Mouse (Mus musculus) hindbrain, embryonic 10.5 days (tissue): ENCODE data around the gene St6galnac6. TPM values are rescaled to one million over a fixed set of nuclear protein-coding genes. Genes with fewer than 3 reads are reported as not detected.

Experiments
- DNase-seq: peaks from one replicate; pipeline ENCODE4 v3.0.0-alpha.2; 2017; ENCODE audit warnings: low spot score
- H3K27ac ChIP-seq: fragments of 300-500 bp; sonication (generic); 2 replicates; pipeline ENCODE4 v1.5.1; 2016; ENCODE audit warnings: mild to moderate bottlenecking, moderate library complexity
- H3K27me3 ChIP-seq: fragments of 300-500 bp; sonication (generic); 2 replicates; pipeline ENCODE4 v1.6.1; 2016; ENCODE audit warnings: mild to moderate bottlenecking; ENCODE audit not compliant: poor library complexity, insufficient read depth, severe bottlenecking
- H3K36me3 ChIP-seq: fragments of 300-500 bp; sonication (generic); 2 replicates; pipeline ENCODE4 v1.6.1; 2016; ENCODE audit warnings: mild to moderate bottlenecking, moderate library complexity
- H3K4me1 ChIP-seq: fragments of 300-500 bp; sonication (generic); replicated peaks from 2 replicates; pipeline ENCODE4 v1.6.1; 2016; ENCODE audit warnings: mild to moderate bottlenecking
- H3K4me3 ChIP-seq: fragments of 300-500 bp; sonication (generic); 2 replicates; pipeline ENCODE4 v1.5.1; 2016; ENCODE audit warnings: mild to moderate bottlenecking, moderate library complexity
- H3K9me3 ChIP-seq: fragments of 300-500 bp; sonication (generic); 2 replicates; pipeline ENCODE4 v1.6.1; 2016; ENCODE audit warnings: mild to moderate bottlenecking, moderate library complexity
- WGBS: fragments of 180-500 bp; shearing (Covaris S2); methylation state at CpG from one replicate; pipeline ENCODE4 v1.1.7; 2016; 5-methylcytosine and 5-hydroxymethylcytosine counted together
- polyA plus RNA-seq: library from polyadenylated mRNA; unstranded; fragments of >200 nt; fragmentation: Nextera tagmentation; extraction: Ambion mirVana; gene quantifications from 2 replicates; pipeline ENCODE4 v1.2.1, GENCODE M21; 2016

Gene St6galnac6
- polyA plus RNA-seq, 1 experiment from 2014 or later: 12.7 TPM

DNA sequence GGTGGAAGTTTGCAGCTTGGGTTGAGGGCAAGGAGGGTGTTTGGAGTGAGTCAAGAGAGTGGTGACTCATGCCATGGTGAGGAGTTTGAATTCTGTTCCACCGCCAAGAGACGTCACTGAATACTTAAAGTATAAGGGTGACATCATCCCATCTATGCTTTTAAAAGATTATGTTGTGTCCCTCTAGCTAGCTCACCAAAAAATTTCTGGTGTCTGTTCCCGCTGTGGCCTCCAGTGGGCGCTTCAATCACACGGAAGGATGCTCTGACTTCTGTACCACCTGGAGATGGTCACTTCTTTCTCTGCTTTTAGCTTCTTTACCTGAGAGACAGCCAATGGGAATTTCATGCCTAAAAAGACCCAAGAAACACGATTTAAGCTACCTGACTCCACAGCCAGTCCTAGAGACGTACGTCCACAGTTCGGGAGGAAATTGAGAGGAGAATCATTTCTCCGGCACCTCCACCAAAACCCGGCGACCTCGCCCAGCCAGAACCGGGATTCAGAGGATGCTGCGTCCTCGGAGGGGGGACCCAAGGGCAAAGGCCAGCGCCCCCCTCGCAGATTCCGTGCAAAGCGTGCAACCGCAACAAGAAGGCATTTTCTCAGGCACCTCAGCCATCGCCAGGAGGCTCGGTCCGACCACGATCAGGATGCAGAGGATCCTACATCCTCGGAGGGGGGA lies 24.5 kb upstream of the St6galnac6 start:
- 3% methylated on average over 26 of the region's 26 CpGs for WGBS
- Histone ChIP-seq H3K27ac (peak overlapping the region; percentile 64; the same call in 1 of the 2 replicates), H3K4me1 (peaks cover 32% of the 10 kb centered on the region), H3K9me3 (no peaks in the 10 kb centered on the region), H3K27me3 (peaks cover 43% of the 10 kb centered on the region), H3K4me3 (peak overlapping the region; percentile 59), H3K36me3 (peaks cover 9% of the 10 kb centered on the region)
- DNase-seq: peak; percentile 59

- 5% methylated on average over 28 of the region's 28 CpGs for WGBS
- Histone ChIP-seq H3K9me3 (no peaks in the 10 kb centered on the region), H3K27ac (peak within 1 kb of the TSS; percentile 64; the same call in 1 of the 2 replicates), H3K36me3 (peaks cover 9% of the 10 kb centered on the region), H3K4me3 (peak within 1 kb of the TSS; percentile 59), H3K27me3 (peaks cover 49% of the 10 kb centered on the region), H3K4me1 (peaks cover 32% of the 10 kb centered on the region)
- peak; percentile 71 for DNase-seq
These were observed 23.8 kb upstream of the St6galnac6 start, which contains the start of gene 9430097D07Rik for GRCm38 (mm10) chr2:32575586-32576160. Gene 9430097D07Rik, minus strand, starts transcription at chr2:32575684.

- Histone ChIP-seq H3K36me3 (peaks cover 9% of the 10 kb centered on the region), H3K9me3 (no peaks in the 10 kb centered on the region), H3K4me1 (peaks cover 26% of the 10 kb centered on the region), H3K4me3 (no peak overlapping the region), H3K27me3 (peaks cover 56% of the 10 kb centered on the region), H3K27ac (no peak overlapping the region)
- 91% methylated on average over 9 of the region's 9 CpGs for WGBS
- DNase-seq: no peak
These were observed 23.0 kb upstream of the St6galnac6 start for GRCm38 (mm10) chr2:32576532-32576931.

GRCm38 (mm10) chr2:32578146-32579046 lies 21.1 kb upstream of the St6galnac6 start:
- no peak for DNase-seq
- Histone ChIP-seq H3K4me1 (peaks cover 29% of the 10 kb centered on the region), H3K4me3 (no peak overlapping the region), H3K27ac (no peak overlapping the region), H3K27me3 (peaks cover 74% of the 10 kb centered on the region), H3K9me3 (no peaks in the 10 kb centered on the region), H3K36me3 (no peaks in the 10 kb centered on the region)
- 40% methylated on average over 26 of the region's 30 CpGs for WGBS

GRCm38 (mm10) chr2:32581450-32582095 lies 17.9 kb upstream of the St6galnac6 start:
- no peaks in the 10 kb centered on the region for H3K9me3 ChIP-seq
- peaks cover 20% of the 10 kb centered on the region for H3K4me1 ChIP-seq
- peaks cover 70% of the 10 kb centered on the region for H3K27me3 ChIP-seq
- H3K36me3 ChIP-seq: no peaks in the 10 kb centered on the region
- H3K27ac ChIP-seq: no peak overlapping the region
- DNase-seq: peak; percentile 58
- 30% methylated on average over 19 of the region's 19 CpGs for WGBS
- peak overlapping the region; percentile 44 for H3K4me3 ChIP-seq

GRCm38 (mm10) chr2:32582830-32583799 lies 16.4 kb upstream of the St6galnac6 start:
- 14% methylated on average over 37 of the region's 37 CpGs for WGBS
- H3K27me3 ChIP-seq: peaks cover 62% of the 10 kb centered on the region

DNA sequence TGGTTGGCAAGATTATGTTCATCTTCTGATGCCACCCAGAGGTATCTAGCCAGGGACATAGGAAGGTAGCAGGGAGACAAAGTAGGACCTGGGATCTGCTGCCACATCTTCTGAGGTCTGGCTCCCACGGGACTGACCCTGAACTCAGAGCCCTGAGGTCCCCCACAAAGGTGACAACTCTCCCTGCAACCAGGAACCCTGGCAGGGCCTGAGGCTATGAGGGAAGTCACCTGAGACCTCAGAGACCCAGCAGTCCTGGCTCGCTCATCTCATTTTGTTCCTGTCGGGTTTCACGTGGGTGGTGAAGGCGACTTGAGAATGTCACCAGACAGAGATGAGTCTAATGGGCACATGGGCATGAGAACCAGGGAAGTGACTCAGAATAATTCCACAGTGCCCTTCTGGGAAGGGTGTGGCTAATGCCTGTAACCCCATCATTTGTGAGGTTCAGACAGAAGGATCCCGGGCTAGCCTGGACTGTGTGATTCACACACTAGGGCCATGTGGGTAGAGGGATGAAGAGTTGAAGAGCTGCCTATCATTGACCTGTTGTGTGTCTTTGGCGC lies 14.3 kb upstream of the St6galnac6 start:
- Histone ChIP-seq H3K4me3 (no peak overlapping the region), H3K36me3 (no peaks in the 10 kb centered on the region), H3K4me1 (peaks cover 49% of the 10 kb centered on the region), H3K27me3 (peaks cover 47% of the 10 kb centered on the region), H3K9me3 (no peaks in the 10 kb centered on the region), H3K27ac (no peak overlapping the region)
- no peak for DNase-seq
- WGBS: 84% methylated on average over 7 of the region's 7 CpGs

More at GRCm38 (mm10) chr2:32582830-32583799, 16.4 kb upstream of the St6galnac6 start:
- H3K4me1 ChIP-seq: peaks cover 36% of the 10 kb centered on the region
- peak overlapping the region; percentile 50 for H3K27ac ChIP-seq
- no peaks in the 10 kb centered on the region for H3K36me3 ChIP-seq
- peak; percentile 85 for DNase-seq
- H3K9me3 ChIP-seq: no peaks in the 10 kb centered on the region
- peak overlapping the region; percentile 46 for H3K4me3 ChIP-seq

DNA sequence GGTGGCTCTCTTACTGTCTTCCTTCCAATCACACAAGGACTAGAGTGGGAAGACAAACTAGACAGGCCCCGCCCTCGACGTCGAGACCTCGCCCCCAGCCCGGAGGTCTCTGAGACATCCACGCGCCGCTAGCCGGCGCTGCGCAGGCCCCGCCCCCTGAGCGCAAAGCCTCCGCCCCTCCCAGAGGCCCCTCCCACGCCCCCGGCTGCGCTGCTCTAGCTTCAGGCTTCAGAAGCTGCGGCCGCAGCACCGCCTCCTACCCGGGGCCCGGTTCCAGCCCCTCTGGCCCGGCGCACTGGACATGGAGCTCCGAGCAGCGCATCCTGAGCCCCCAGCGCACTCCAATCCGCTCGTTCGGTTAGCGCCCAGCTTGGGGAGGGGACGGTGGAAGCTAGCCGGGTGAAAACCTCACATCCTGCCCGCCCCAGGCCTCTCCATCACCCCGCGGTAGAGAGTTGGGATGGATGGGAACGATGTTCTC lies 12.6 kb upstream of the St6galnac6 start, which contains the start of gene St6galnac4:
Gene St6galnac4 (plus strand): TSS at position 225 of the 481 bp plus-strand sequence.
- Histone ChIP-seq H3K27ac (peak within 1 kb of the TSS; percentile 84), H3K4me3 (peak within 1 kb of the TSS; percentile 63), H3K36me3 (no peaks in the 10 kb centered on the region), H3K27me3 (peaks cover 32% of the 10 kb centered on the region), H3K9me3 (no peaks in the 10 kb centered on the region), H3K4me1 (peaks cover 51% of the 10 kb centered on the region)
- WGBS: under 1% methylated on average over 38 of the region's 38 CpGs
- peak; percentile 95 for DNase-seq

GRCm38 (mm10) chr2:32587731-32588321 lies 11.7 kb upstream of the St6galnac6 start:
- no peak for DNase-seq
- peaks cover 49% of the 10 kb centered on the region for H3K4me1 ChIP-seq
- H3K4me3 ChIP-seq: peak overlapping the region; percentile 63
- WGBS: 53% methylated on average over 9 of the region's 9 CpGs
- H3K27ac ChIP-seq: peak overlapping the region; percentile 84; the same call in 1 of the 2 replicates
- no peaks in the 10 kb centered on the region for H3K36me3 ChIP-seq
- H3K27me3 ChIP-seq: peaks cover 23% of the 10 kb centered on the region
- H3K9me3 ChIP-seq: no peaks in the 10 kb centered on the region

GRCm38 (mm10) chr2:32589213-32589795 lies 10.2 kb upstream of the St6galnac6 start:
- peaks cover 18% of the 10 kb centered on the region; the same call in 1 of the 2 replicates for H3K27me3 ChIP-seq
- no peak for DNase-seq
- H3K27ac ChIP-seq: no peak overlapping the region
- no peak overlapping the region for H3K4me3 ChIP-seq
- H3K4me1 ChIP-seq: peaks cover 39% of the 10 kb centered on the region
- no peaks in the 10 kb centered on the region for H3K9me3 ChIP-seq
- WGBS: 66% methylated on average over 11 of the region's 11 CpGs
- peaks cover 6% of the 10 kb centered on the region; the same call in 1 of the 2 replicates for H3K36me3 ChIP-seq
